Mouse (Mus musculus): ENCODE measurements around the gene Bsn. TPM values are rescaled to one million over a fixed set of nuclear protein-coding genes. Genes with fewer than 3 reads are reported as not detected.

The Bsn gene
- polyA plus RNA-seq, 1 experiment from 2014 or later, result 1.7 TPM

DNA sequence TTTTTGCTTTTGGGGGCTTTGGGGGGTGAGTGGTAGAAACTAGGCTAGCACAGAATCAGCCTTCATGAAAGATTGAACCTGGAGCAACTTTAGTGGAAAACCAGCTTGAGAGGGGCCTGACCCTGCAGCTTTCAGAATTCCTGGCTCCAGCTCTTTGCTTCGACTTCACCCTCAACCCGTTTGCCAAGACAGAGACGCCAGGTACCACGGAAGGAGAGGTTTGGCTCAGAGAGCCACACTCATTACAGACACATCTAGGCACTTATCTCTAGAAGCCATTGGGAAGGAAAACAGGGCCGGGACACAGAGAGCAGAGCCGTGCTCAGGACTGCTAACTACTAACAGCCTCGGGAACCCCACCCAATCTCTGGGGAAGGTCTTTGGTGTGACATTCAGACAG is 32.3 kb downstream of the Bsn start:
- H3K9me3 ChIP-seq, result no peaks in the 10 kb centered on the region
- H3K4me3 ChIP-seq, result no peak overlapping the region
- no peaks in the 10 kb centered on the region for H3K36me3 ChIP-seq (replicated peaks)
- no peaks in the 10 kb centered on the region for H3K4me1 ChIP-seq
- H3K27me3 ChIP-seq (replicated peaks; ENCODE audit: low read depth, poor library complexity, severe bottlenecking), result peaks cover 13% of the 10 kb centered on the region
- no peak overlapping the region for H3K27ac ChIP-seq (replicated peaks)
- no peak for DNase-seq (ENCODE audit: low spot score)
- WGBS, result 73% methylated on average over 7 of the region's 7 CpGs

DNA sequence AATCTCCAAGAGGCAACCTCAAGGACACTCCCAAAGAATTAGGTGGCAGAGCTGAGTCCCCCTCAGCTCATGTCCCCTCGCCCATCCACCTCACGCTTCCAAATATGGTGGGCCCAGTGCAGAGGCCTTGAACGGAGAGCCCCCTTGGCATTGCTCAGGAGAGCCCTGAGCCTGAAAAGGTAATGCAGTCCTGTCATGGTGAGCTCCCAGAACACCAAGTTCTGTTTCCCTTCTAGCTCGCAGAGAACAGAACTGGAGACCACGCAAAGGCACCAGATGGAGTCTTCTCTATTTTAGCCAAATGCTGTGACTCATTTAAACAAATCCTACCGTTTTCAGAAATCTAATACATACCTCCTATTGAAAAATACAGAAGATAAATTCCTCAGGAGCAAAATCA is 32.7 kb downstream of the Bsn start:
- H3K4me1 ChIP-seq, result no peaks in the 10 kb centered on the region
- no peaks in the 10 kb centered on the region for H3K9me3 ChIP-seq
- WGBS, result 87% methylated on average over 6 of the region's 6 CpGs
- no peaks in the 10 kb centered on the region for H3K36me3 ChIP-seq (replicated peaks)
- H3K4me3 ChIP-seq, result no peak overlapping the region
- H3K27me3 ChIP-seq (replicated peaks; ENCODE audit: low read depth, poor library complexity, severe bottlenecking), result peaks cover 13% of the 10 kb centered on the region
- no peak for DNase-seq (ENCODE audit: low spot score)
- H3K27ac ChIP-seq (replicated peaks), result no peak overlapping the region

DNA sequence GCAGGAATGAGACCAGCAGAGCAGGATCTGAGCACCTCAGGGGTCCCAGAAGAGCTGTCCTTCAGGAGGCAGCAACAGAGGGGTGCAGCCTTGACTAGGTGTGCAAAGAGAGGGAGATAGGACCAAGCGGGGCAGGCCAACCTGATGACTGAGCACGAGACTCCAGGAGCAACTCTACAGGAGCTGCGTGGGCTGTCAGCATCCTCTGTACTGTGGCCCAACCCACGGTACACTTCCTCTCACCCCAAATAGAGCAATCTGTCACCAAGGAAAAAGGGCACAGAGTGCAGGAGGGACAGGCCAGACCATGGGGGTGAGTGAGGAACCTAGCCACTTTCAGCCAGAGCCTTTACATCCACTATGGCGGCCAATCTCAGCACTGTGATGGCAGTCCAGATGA is 33.4 kb downstream of the Bsn start:
- Histone ChIP-seq H3K27me3 (replicated peaks; ENCODE audit: low read depth, poor library complexity, severe bottlenecking) (peaks cover 13% of the 10 kb centered on the region), H3K4me1 (no peaks in the 10 kb centered on the region), H3K27ac (replicated peaks) (no peak overlapping the region), H3K4me3 (no peak overlapping the region), H3K9me3 (no peaks in the 10 kb centered on the region), H3K36me3 (replicated peaks) (no peaks in the 10 kb centered on the region)
- 87% methylated on average over 5 of the region's 5 CpGs for WGBS
- no peak for DNase-seq (ENCODE audit: low spot score)

DNA sequence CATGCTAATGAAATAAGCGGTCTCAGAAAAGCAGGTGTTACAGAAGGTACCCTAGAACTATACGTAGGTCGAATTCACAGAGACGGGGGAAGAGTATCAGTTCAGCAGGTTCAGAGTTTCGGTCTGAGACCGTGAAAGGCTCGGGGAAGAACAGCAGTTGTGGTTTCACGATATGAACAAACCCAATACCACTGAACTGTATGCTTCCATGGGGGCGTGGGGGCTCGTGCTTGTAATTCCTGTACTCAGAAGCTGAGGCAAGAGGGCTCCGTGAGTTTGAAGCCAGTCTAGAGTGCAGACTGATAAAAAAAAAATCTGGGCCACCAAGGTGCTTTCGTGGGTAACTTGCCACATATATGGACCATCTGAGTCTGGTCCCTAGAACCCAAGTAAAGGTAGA is 35.4 kb downstream of the Bsn start:
- Histone ChIP-seq H3K4me3 (no peak overlapping the region), H3K9me3 (0 out of 2 replicates have a peak, but pooled peaks cover 6% of the 10 kb centered on the region), H3K27me3 (replicated peaks; ENCODE audit: low read depth, poor library complexity, severe bottlenecking) (peaks cover 5% of the 10 kb centered on the region), H3K4me1 (peaks cover 2% of the 10 kb centered on the region; the same call in 1 of the 2 replicates), H3K36me3 (replicated peaks) (no peaks in the 10 kb centered on the region), H3K27ac (replicated peaks) (no peak overlapping the region)
- no peak for DNase-seq (ENCODE audit: low spot score)
- WGBS, result 90% methylated on average over 12 of the region's 12 CpGs

DNA sequence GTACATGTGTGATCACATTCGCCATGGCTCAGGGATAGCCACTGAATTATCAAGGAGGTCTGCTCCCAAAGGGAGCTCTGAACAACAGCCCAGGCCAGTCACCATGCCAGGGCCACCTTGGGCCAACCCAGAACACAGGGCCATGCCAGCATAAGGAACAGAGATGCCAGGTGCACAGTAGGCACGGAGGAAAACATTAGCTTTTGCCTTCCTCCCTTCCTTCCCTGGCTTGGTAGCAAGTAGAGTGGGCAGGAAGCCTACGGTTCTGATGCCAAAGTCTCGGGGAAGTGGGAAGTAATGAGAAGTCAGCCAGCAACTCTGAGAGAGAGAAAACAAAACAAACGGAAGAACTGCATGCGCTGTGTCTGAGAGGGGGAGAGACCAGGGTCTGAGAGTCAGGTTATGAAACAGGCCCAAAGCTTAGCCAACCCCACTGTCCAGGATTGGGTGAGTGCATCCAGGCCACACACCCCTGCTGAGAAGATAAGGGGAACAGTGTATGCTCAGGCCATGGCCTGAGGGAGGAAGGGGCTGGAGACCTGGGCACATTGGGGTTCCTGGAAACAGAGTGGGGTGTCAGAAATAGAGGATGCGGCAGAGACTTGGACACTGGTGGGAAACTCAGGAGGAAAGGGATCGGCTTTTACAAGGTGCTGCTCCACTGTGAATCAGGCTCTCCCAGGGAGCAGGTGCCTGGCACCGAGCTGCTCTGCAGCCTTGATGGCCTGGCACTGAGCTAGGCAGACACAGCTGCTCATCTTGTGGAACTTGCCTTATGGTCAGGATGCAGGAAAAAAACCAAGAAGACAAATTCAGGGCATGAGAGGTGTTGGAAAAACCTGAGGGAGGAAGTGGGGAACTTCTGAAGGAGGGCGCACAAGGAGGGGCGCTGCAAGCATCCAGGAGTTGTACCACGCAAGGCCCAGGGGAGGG is 36.4 kb downstream of the Bsn start:
- DNase-seq (ENCODE audit: low spot score), result no peak
- no peak overlapping the region for H3K4me3 ChIP-seq

DNA sequence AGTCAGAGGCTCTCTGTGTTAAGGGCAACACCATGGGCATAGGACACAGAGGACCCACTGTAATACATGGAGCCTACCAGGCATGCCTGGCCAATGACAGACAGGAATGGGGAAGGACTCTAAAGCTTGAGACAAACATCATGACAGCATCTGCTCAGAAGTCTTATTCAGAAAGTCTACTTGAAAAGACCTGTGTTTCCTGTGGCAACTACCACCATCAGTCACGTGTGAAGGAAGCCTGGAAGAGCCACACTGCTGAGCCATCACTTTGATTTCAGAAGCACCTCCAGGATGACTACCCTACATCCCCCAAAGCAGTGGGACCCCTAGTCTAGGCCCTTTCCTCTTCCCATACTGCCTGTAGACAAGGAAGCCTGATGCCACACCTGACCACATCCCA is 39.7 kb downstream of the Bsn start:
- Histone ChIP-seq H3K4me3 (no peak overlapping the region), H3K27me3 (replicated peaks; ENCODE audit: low read depth, poor library complexity, severe bottlenecking) (no peaks in the 10 kb centered on the region), H3K27ac (replicated peaks) (no peak overlapping the region), H3K9me3 (0 out of 2 replicates have a peak, but pooled peaks cover 6% of the 10 kb centered on the region), H3K36me3 (replicated peaks) (no peaks in the 10 kb centered on the region), H3K4me1 (peaks cover 12% of the 10 kb centered on the region)
- WGBS, result 60% methylated on average over 1 of the region's 1 CpGs
- DNase-seq (ENCODE audit: low spot score), result no peak

More for the DNA sequence above, 36.4 kb downstream of the Bsn start:
- Histone ChIP-seq H3K9me3 (0 out of 2 replicates have a peak, but pooled peaks cover 6% of the 10 kb centered on the region), H3K36me3 (replicated peaks) (no peaks in the 10 kb centered on the region), H3K27me3 (replicated peaks; ENCODE audit: low read depth, poor library complexity, severe bottlenecking) (no peaks in the 10 kb centered on the region), H3K4me1 (peaks cover 5% of the 10 kb centered on the region; the same call in 1 of the 2 replicates), H3K27ac (replicated peaks) (no peak overlapping the region)
- WGBS, result 87% methylated on average over 12 of the region's 12 CpGs

DNA sequence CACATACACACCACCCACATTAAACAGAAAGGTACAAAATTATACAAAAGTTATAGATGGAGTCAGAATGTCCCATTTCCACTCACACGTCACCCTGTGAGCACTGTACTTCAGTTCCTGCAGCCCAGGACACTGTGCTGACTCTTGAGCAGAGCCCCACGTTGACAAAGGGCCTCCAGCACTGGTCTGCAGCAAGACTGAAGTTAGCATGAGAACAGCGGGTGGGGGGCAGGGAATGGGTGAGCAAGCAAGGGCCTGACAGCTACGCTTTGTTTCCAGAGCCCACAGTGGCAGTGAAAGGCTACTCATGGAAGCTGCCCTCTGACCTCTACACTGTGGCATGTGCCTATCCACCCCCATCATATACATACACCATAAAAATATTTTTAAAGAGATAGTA is 40.4 kb downstream of the Bsn start:
- Histone ChIP-seq H3K27ac (replicated peaks) (peak overlapping the region; percentile 7; the same call in 1 of the 2 replicates), H3K27me3 (replicated peaks; ENCODE audit: low read depth, poor library complexity, severe bottlenecking) (no peaks in the 10 kb centered on the region), H3K9me3 (0 out of 2 replicates have a peak, but pooled peaks cover 6% of the 10 kb centered on the region), H3K36me3 (replicated peaks) (no peaks in the 10 kb centered on the region), H3K4me3 (no peak overlapping the region), H3K4me1 (peaks cover 12% of the 10 kb centered on the region)
- 23% methylated on average over 4 of the region's 4 CpGs for WGBS
- DNase-seq (ENCODE audit: low spot score), result peak; percentile 32

DNA sequence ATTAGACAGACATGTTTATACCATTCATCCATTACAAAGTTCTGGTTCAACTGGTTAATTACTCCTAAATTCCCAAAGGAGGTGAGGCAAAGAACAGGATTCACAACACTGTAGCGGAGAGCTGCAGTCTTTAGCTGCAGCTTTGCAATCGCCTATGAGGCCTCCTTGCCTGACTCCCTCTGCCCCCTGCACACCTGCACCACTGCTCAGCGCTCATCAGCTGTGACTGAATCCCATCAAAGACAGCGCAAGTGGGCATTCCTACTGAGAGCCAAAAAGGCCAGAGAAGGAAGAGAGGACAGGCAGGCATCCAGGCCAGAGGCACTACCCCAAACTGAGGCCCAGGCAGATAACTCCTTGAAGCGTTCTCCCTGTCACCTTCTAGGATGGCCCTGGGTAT is 42.6 kb downstream of the Bsn start:
- 0 out of 2 replicates have a peak, but pooled peaks cover 6% of the 10 kb centered on the region for H3K9me3 ChIP-seq
- no peak overlapping the region for H3K27ac ChIP-seq (replicated peaks)
- H3K4me3 ChIP-seq, result no peak overlapping the region
- DNase-seq (ENCODE audit: low spot score), result no peak
- no peaks in the 10 kb centered on the region for H3K27me3 ChIP-seq (replicated peaks; ENCODE audit: low read depth, poor library complexity, severe bottlenecking)
- 70% methylated on average over 5 of the region's 5 CpGs for WGBS
- H3K36me3 ChIP-seq (replicated peaks), result no peaks in the 10 kb centered on the region
- H3K4me1 ChIP-seq, result peaks cover 12% of the 10 kb centered on the region

DNA sequence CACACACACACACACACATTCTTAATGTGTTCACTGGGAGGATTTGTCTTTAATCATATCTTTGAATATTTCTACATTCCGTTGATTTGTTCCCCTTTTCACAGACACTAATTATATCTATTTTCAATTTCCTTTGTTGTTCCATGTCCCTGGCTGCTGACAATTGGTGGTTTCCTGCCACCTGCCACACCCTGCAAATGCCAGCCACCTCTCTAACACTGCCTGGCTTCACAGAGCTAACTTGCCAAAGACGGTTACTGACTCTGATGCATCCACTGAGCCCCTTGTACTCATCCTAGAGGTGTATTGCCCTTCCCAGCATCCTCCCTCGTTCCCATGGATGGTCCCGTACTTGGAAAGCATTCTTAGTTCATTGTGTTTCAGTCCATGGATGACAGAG is 43.7 kb downstream of the Bsn start:
- WGBS, result 77% methylated on average over 4 of the region's 4 CpGs
- no peak for DNase-seq (ENCODE audit: low spot score)

DNA sequence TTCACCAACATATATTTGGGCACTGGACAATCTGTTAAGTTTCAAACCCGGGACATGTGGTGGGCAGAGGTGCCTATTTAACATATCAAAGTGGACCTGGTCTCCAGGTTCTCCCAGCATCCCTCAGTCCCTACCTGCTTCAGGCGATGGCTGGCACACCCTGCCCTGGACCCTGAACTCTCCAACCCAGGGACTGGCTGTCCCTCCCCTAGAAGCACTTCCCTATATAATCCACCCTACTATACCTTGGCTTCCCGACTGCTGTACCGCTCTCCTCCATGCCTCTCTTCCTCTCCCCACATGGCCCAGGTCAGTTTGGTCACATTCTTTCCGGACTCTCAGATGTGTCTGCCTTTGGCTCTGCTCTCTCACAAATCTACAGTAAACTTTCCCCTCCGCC is 44.4 kb downstream of the Bsn start:
- no peaks in the 10 kb centered on the region for H3K9me3 ChIP-seq
- H3K4me1 ChIP-seq, result peaks cover 12% of the 10 kb centered on the region
- H3K27ac ChIP-seq (replicated peaks), result no peak overlapping the region
- no peaks in the 10 kb centered on the region for H3K36me3 ChIP-seq (replicated peaks)
- H3K27me3 ChIP-seq (replicated peaks; ENCODE audit: low read depth, poor library complexity, severe bottlenecking), result no peaks in the 10 kb centered on the region
- 74% methylated on average over 6 of the region's 6 CpGs for WGBS
- H3K4me3 ChIP-seq, result no peak overlapping the region
- no peak for DNase-seq (ENCODE audit: low spot score)

More for the DNA sequence above, 43.7 kb downstream of the Bsn start:
- Histone ChIP-seq H3K4me1 (peaks cover 12% of the 10 kb centered on the region), H3K27ac (replicated peaks) (no peak overlapping the region), H3K9me3 (0 out of 2 replicates have a peak, but pooled peaks cover 4% of the 10 kb centered on the region), H3K4me3 (no peak overlapping the region), H3K27me3 (replicated peaks; ENCODE audit: low read depth, poor library complexity, severe bottlenecking) (no peaks in the 10 kb centered on the region), H3K36me3 (replicated peaks) (no peaks in the 10 kb centered on the region)

DNA sequence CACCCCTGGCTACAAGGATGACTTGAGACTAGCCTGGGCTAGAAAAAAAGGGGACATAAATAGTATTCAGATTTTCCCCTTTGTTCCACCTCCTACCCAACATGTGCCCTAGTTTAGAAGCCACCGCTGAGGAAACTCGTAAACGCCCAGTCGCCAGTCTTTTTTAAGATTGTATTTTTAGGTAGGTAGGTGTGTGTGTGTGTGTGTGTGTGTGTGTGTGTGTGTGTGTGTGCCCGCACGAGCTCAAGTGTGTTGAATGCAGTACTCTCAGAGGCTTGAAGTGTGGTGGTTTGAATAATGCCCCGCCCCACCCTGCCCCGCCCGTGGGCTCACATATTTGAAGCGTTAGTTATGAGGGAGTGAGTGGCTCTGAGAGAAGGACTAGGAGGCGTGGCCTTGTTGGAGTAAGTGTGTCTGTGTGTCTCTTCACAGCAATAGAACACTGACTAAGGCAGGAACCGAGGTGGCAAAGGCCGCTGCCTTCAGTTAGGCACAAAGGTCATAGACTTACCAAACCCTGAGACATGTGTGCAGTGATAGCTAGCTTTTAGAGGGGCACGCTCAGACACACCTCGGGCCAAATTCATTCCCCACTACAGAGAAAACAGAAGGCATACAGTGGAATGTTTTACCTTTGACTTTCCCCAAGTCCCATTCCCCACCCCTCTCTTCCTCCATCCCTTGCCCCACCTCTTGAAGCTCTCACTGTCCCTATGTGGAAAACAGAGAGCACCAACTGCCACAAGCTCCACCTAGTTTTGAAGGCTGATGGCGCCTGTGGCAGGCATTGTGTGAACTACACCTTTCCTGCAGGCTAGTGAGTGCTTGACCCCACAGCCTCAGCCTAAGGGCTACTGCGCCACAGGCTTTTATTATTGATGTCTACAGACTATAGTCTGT is 45.6 kb downstream of the Bsn start:
- no peak overlapping the region for H3K4me3 ChIP-seq
- no peaks in the 10 kb centered on the region for H3K36me3 ChIP-seq (replicated peaks)
- 81% methylated on average over 17 of the region's 17 CpGs for WGBS
- no peak overlapping the region for H3K27ac ChIP-seq (replicated peaks)
- H3K27me3 ChIP-seq (replicated peaks; ENCODE audit: low read depth, poor library complexity, severe bottlenecking), result no peaks in the 10 kb centered on the region
- DNase-seq (ENCODE audit: low spot score), result no peak
- no peaks in the 10 kb centered on the region for H3K9me3 ChIP-seq
- H3K4me1 ChIP-seq, result peaks cover 8% of the 10 kb centered on the region

DNA sequence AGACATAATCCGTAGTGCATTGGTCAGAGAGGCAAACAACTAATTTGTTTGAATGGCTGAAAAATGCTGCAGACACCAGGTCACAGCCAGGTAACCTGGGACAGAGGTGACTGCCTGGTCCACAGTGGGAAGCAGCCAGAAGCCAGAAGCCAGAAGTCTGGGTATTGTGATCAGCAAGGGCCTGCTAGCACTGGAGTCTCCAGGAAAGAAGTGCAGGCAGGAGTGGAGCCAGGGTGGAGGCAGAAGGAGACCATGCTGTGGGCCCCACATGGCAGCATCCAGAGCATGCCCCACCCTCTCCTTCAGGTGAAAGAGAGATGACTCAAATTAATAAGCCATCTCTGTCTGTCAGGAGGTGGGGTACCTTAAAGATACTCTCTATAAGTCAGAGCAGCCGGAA is 46.7 kb downstream of the Bsn start:
- Histone ChIP-seq H3K4me3 (no peak overlapping the region), H3K27me3 (replicated peaks; ENCODE audit: low read depth, poor library complexity, severe bottlenecking) (no peaks in the 10 kb centered on the region), H3K4me1 (peaks cover 7% of the 10 kb centered on the region; the same call in 1 of the 2 replicates), H3K27ac (replicated peaks) (no peak overlapping the region), H3K9me3 (no peaks in the 10 kb centered on the region), H3K36me3 (replicated peaks) (no peaks in the 10 kb centered on the region)
- WGBS, result 89% methylated on average over 2 of the region's 2 CpGs
- no peak for DNase-seq (ENCODE audit: low spot score)
